Mouse (Mus musculus): ENCODE results near the gene Stk4.

Stk4 gene

GRCm38 (mm10) chr2:164175850-164176249 lies 105.7 kb downstream of the Stk4 start:
- no peak for DNase-seq

- DNase-seq, result no peak
Measured at GRCm38 (mm10) chr2:164177831-164178230, 107.7 kb downstream of the Stk4 start.

GRCm38 (mm10) chr2:164180124-164180523 lies 110.0 kb downstream of the Stk4 start:
- DNase-seq, result peak; percentile 15

- no peak for DNase-seq
Measured at GRCm38 (mm10) chr2:164180770-164181169, 110.6 kb downstream of the Stk4 start.

- DNase-seq, result no peak
Measured at GRCm38 (mm10) chr2:164182692-164183255, 112.7 kb downstream of the Stk4 start, which contains the start of gene Wfdc5. TSS of gene Wfdc5 (minus strand) at chr2:164182742.

- no peak for DNase-seq
Measured at GRCm38 (mm10) chr2:164183340-164183739, 113.2 kb downstream of the Stk4 start.

- no peak for DNase-seq
Measured at GRCm38 (mm10) chr2:164184145-164184719, 114.1 kb downstream of the Stk4 start.

GRCm38 (mm10) chr2:164188722-164189121 lies 118.6 kb downstream of the Stk4 start:
- no peak for DNase-seq

GRCm38 (mm10) chr2:164190576-164190975 lies 120.5 kb downstream of the Stk4 start, which contains the start of gene Wfdc12:
TSS of gene Wfdc12 (minus strand) at chr2:164190608.
- no peak for DNase-seq

GRCm38 (mm10) chr2:164192279-164192678 lies 122.2 kb downstream of the Stk4 start:
- no peak for DNase-seq

GRCm38 (mm10) chr2:164194959-164195630 lies 125.0 kb downstream of the Stk4 start:
- DNase-seq, result no peak

- DNase-seq, result no peak
Measured at GRCm38 (mm10) chr2:164195971-164196699, 126.0 kb downstream of the Stk4 start.

GRCm38 (mm10) chr2:164196700-164196990 lies 126.5 kb downstream of the Stk4 start:
- no peak for DNase-seq

GRCm38 (mm10) chr2:164199626-164200327 lies 129.7 kb downstream of the Stk4 start, which contains the start of gene Wfdc15a:
TSS of gene Wfdc15a (minus strand) at chr2:164200130.
- no peak for DNase-seq

Measured in liver (tissue).